Mouse (Mus musculus) heart, postnatal 0 days (tissue): ENCODE data around the gene Samd3. TPM values are rescaled to one million over a fixed set of nuclear protein-coding genes. Genes with fewer than 3 reads are reported as not detected.

Experiments
- ATAC-seq: fragments of 200-750 bp; cut with Nextera tagmentation; 2 replicates; pipeline ENCODE4 v1.8.0; 2017; ENCODE audit warnings: low read depth, moderate number of reproducible peaks, moderate library complexity; ENCODE audit not compliant: insufficient read depth
- DNase-seq: peaks from one replicate; pipeline ENCODE4 v3.0.0-alpha.2; 2016; ENCODE audit warnings: low spot score
- H3K27ac ChIP-seq: fragments of 300-500 bp; sonication (generic); 2 replicates; pipeline ENCODE4 v1.5.1; 2014; ENCODE audit warnings: low read depth, mild to moderate bottlenecking
- H3K27me3 ChIP-seq: fragments of 300-500 bp; sonication (generic); 2 replicates; pipeline ENCODE4 v1.6.1; 2014; ENCODE audit warnings: low read length, mixed read lengths; ENCODE audit not compliant: control insufficient read depth, insufficient read depth
- H3K36me3 ChIP-seq: fragments of 300-500 bp; sonication (generic); replicated peaks from 2 replicates; pipeline ENCODE4 v1.6.1; 2014; ENCODE audit warnings: low read length, mixed read lengths; ENCODE audit not compliant: control insufficient read depth, insufficient read depth
- H3K4me1 ChIP-seq: fragments of 300-500 bp; sonication (generic); 2 replicates; pipeline ENCODE4 v1.6.1; 2014; ENCODE audit warnings: antibody characterized with exemption; ENCODE audit not compliant: control insufficient read depth, insufficient read depth
- H3K4me2 ChIP-seq: fragments of 300-500 bp; sonication (generic); 2 replicates; pipeline ENCODE4 v1.6.1; 2014; ENCODE audit warnings: low read depth, mild to moderate bottlenecking, low read length, moderate library complexity
- H3K4me3 ChIP-seq: fragments of 300-500 bp; sonication (generic); 2 replicates; pipeline ENCODE4 v1.5.1; 2014; ENCODE audit warnings: low read depth, low read length
- H3K9ac ChIP-seq: fragments of 300-500 bp; sonication (generic); replicated peaks from 2 replicates; pipeline ENCODE4 v1.6.1; 2014; ENCODE audit warnings: low read depth, low read length, mixed read lengths
- H3K9me3 ChIP-seq: fragments of 300-500 bp; sonication (generic); replicated peaks from 2 replicates; pipeline ENCODE4 v1.6.1; 2016; ENCODE audit warnings: low read length; ENCODE audit not compliant: control insufficient read depth
- CTCF ChIP-seq: IDR thresholded peaks from 2 replicates; pipeline ENCODE4 v1.5.1; 2016; ENCODE audit warnings: antibody characterized with exemption, control low read depth, low read depth
- EP300 ChIP-seq: IDR thresholded peaks from 2 replicates; pipeline ENCODE4 v1.6.1; 2016; ENCODE audit warnings: antibody characterized with exemption, low read depth
- WGBS: fragments of 180-500 bp; shearing (Covaris S2); extraction: QIAGEN DNeasy Blood & Tissue Kit; methylation state at CpG from one replicate; pipeline ENCODE4 v1.1.7; 2014; 5-methylcytosine and 5-hydroxymethylcytosine counted together
- polyA plus RNA-seq: library from polyadenylated mRNA; unstranded; fragments of >200 nt; fragmentation: Nextera tagmentation; extraction: Ambion mirVana; gene quantifications from 2 replicates; pipeline ENCODE4 v1.2.1, GENCODE M21; 2015
- total RNA-seq: library from RNA; depleted of rRNA; stranded (reverse); fragments of >200 nt; gene quantifications from 2 replicates; pipeline ENCODE4 v1.2.3, GENCODE M21; 2014; ENCODE audit warnings: low replicate concordance; rRNA removed

Samd3 gene
- total RNA-seq (not detected in 2 replicates), polyA plus RNA-seq (not detected in 2 replicates)

DNA sequence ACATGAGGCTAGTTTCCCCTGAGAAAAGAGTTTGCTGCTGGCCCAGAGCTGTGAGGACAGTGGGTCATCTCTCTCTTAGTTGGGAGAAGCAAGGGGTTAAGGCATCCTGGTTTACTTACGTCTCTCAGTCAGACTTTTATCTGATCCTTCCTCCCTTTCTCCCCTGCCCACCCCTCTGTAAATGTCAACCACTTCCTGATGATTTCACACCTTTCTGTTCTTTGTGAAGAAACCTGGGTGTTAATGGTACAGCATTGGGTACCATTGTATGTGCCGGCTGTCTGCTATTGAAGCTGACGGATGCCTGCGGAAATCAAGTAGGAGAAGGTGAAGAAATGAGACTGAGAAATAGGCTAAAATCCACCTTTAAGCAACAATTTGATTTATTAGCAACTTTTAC, at the start of gene Samd3:
TSS of gene Samd3 (plus strand) at position 220 of the 400 bp plus-strand sequence.
- no peaks in the 10 kb centered on the region for H3K4me1 ChIP-seq
- H3K4me2 ChIP-seq, result no peak within 1 kb of the TSS
- no peak for DNase-seq
- 35% methylated on average over 4 of the region's 4 CpGs for WGBS
- H3K9ac ChIP-seq, result no peak within 1 kb of the TSS
- no peak for TF ChIP-seq CTCF
- no peak for TF ChIP-seq EP300
- no peak within 1 kb of the TSS for H3K27ac ChIP-seq
- H3K27me3 ChIP-seq, result no peaks in the 10 kb centered on the region
- no peaks in the 10 kb centered on the region for H3K36me3 ChIP-seq
- no peaks in the 10 kb centered on the region for H3K9me3 ChIP-seq
- no peak for ATAC-seq
- no peak within 1 kb of the TSS for H3K4me3 ChIP-seq

GRCm38 (mm10) chr10:26185289-26185688, 44.2 kb upstream of the Samd3 start:
- DNase-seq (no peak), ATAC-seq (no peak)
- WGBS, result 81% methylated on average over 5 of the region's 5 CpGs
- Histone ChIP-seq H3K36me3 (no peaks in the 10 kb centered on the region), H3K4me3 (no peak overlapping the region), H3K27me3 (no peaks in the 10 kb centered on the region), H3K9me3 (no peaks in the 10 kb centered on the region), H3K4me2 (no peak overlapping the region), H3K9ac (no peak overlapping the region), H3K27ac (no peak overlapping the region), H3K4me1 (no peaks in the 10 kb centered on the region)
- TF ChIP-seq CTCF, result no peak

GRCm38 (mm10) chr10:26190811-26191210, 38.7 kb upstream of the Samd3 start:
- DNase-seq, result no peak
- no peak for TF ChIP-seq CTCF
- TF ChIP-seq EP300, result no peak
- no peak overlapping the region for H3K4me3 ChIP-seq
- no peak for ATAC-seq
- no peak overlapping the region for H3K4me2 ChIP-seq
- no peaks in the 10 kb centered on the region for H3K9me3 ChIP-seq
- no peaks in the 10 kb centered on the region for H3K27me3 ChIP-seq
- H3K4me1 ChIP-seq, result no peaks in the 10 kb centered on the region
- no peak overlapping the region for H3K27ac ChIP-seq
- no peak overlapping the region for H3K9ac ChIP-seq
- no peaks in the 10 kb centered on the region for H3K36me3 ChIP-seq

- no peaks in the 10 kb centered on the region for H3K4me1 ChIP-seq
- DNase-seq (no peak), ATAC-seq (no peak)
- WGBS, result 53% methylated on average over 1 of the region's 1 CpGs
- H3K9me3 ChIP-seq, result no peaks in the 10 kb centered on the region
- no peak for TF ChIP-seq EP300
- no peak for TF ChIP-seq CTCF
- H3K9ac ChIP-seq, result no peak overlapping the region
- H3K4me2 ChIP-seq, result no peak overlapping the region
- H3K4me3 ChIP-seq, result no peak overlapping the region
- H3K27ac ChIP-seq, result no peak overlapping the region
- H3K36me3 ChIP-seq, result no peaks in the 10 kb centered on the region
- H3K27me3 ChIP-seq, result no peaks in the 10 kb centered on the region
Observed at GRCm38 (mm10) chr10:26194892-26195291, 34.6 kb upstream of the Samd3 start.

GRCm38 (mm10) chr10:26202708-26203368, 26.7 kb upstream of the Samd3 start:
- Histone ChIP-seq H3K27ac (no peak overlapping the region), H3K9ac (no peak overlapping the region), H3K4me2 (no peak overlapping the region), H3K4me3 (no peak overlapping the region), H3K4me1 (no peaks in the 10 kb centered on the region), H3K9me3 (no peaks in the 10 kb centered on the region), H3K27me3 (no peaks in the 10 kb centered on the region), H3K36me3 (no peaks in the 10 kb centered on the region)
- no peak for TF ChIP-seq EP300
- 63% methylated on average over 9 of the region's 9 CpGs for WGBS
- DNase-seq, result no peak
- ATAC-seq, result no peak

DNA sequence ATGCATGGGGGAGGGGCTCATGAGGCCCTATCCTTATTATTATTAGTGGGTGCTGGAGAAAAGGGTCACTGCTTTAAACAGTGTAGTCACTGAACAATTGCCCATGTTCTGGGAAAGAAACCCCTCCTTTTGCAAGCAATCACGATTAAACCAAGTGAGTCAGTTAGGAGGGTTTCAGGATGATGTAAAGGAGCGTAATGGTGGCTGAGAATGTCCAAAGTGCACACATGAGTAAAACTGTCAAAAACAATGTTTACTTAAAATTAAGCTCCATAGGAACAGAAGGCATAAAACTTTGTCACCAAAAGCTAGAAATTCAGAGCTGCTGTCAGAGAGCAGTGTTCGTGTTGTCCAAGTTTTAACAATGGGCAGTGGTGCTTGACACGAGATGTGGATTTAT, 8.8 kb upstream of the Samd3 start:
- Histone ChIP-seq H3K27ac (no peak overlapping the region), H3K9ac (no peak overlapping the region), H3K9me3 (no peaks in the 10 kb centered on the region), H3K4me2 (no peak overlapping the region), H3K4me3 (no peak overlapping the region), H3K4me1 (no peaks in the 10 kb centered on the region), H3K36me3 (no peaks in the 10 kb centered on the region), H3K27me3 (no peaks in the 10 kb centered on the region)
- DNase-seq (no peak), ATAC-seq (no peak)
- WGBS, result 86% methylated on average over 4 of the region's 4 CpGs
- TF ChIP-seq CTCF, result no peak
- no peak for TF ChIP-seq EP300
